In the genomic region with DNA sequence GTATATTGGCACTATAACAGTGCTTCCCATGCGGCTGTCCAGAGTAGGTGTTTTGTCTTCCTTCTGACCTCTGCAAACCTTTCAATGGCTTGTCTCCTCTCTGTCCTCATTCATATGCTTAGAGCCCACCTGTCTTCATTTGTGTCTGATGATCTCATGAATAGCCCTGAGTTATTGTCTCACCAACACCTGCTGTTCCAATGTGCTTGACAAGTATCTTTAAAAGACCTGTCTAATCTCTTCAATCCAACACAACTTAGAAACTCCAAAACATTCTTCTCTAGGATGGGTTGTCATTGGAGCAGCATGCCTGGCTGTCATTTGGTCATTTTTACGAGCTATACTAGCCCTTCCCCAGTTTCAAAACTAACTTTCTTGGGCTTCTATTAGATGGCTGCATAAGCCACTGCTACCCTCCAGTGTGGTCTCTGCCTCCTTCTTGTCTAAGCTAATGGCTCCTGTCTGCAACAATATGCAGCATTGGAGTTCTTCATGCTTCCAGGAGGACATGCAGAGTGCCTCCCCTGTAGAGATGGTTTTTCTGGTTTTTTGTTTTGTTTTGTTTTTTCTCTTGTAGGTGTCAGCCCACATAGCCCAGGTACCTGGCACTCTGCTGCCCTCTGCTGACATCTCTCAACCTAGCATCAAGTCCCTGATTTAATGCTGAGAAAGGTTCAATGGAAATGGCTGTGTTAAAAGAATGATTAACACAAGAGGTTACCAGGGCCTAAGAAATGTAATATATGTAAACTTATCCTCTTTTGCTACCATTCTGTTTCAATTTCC, we compare ENCODE assay signal across 8 mouse cellular contexts.
DNase-seq lines count a peak whose midpoint lies in the region; ATAC-seq and TF ChIP-seq lines count a peak whose summit lies in the region.

No protein-coding gene starts in this region.

- WGBS in embryonic facial prominence, embryonic 10.5 days, result 75% methylated on average over 2 of the region's 2 CpGs
- 66% methylated on average over 2 of the region's 2 CpGs for WGBS in lung, adult 2 months

- TF ChIP-seq POLR2A in testis, adult 2 months (IDR thresholded peaks at IDR 0.05; ENCODE audit: control insufficient read depth, low read depth, low read length), result no peak
- no peak for TF ChIP-seq POLR2A in lung, adult 2 months (IDR thresholded peaks at IDR 0.05; ENCODE audit: borderline replicate concordance, extremely low read depth, low read depth, low read length)

- H3K9me3 ChIP-seq in embryonic facial prominence, embryonic 10.5 days, result no peaks in the 10 kb centered on the region

- no peak overlapping the region for H3K27ac ChIP-seq in testis, adult 2 months (ENCODE audit: control insufficient read depth, insufficient read depth, low read depth, low read length)
- H3K27ac ChIP-seq in embryonic facial prominence, embryonic 10.5 days (replicated peaks), result no peak overlapping the region

- no peak overlapping the region for H3K4me3 ChIP-seq in testis, adult 2 months (ENCODE audit: control insufficient read depth, low read depth, low read length)
- no peak overlapping the region for H3K4me3 ChIP-seq in embryonic facial prominence, embryonic 10.5 days
- H3K4me3 ChIP-seq in lung, adult 2 months (replicated peaks; ENCODE audit: extremely low read depth, low read depth, low read length), result no peak overlapping the region

- ATAC-seq in neutrophil, adult 5-6 weeks (ENCODE audit: extremely low read depth, insufficient number of reproducible peaks, low FRiP score, poor library complexity, severe bottlenecking), result peak; percentile 61
- ATAC-seq in erythroblast, adult 5-6 weeks (replicated peaks; ENCODE audit: low FRiP score, poor library complexity, severe bottlenecking), result no peak

- no peak for DNase-seq in testis, postnatal 14 days (ENCODE audit: low spot score)
- peak; percentile 64 for DNase-seq in adrenal gland, postnatal 14 days
- DNase-seq in embryonic facial prominence, embryonic 10.5 days (ENCODE audit: low spot score), result peak; percentile 61
- DNase-seq in kidney, adult 8-10 months, result peak; percentile 41 to 76
- DNase-seq in lung, adult 2 months, result peak; percentile 60

- no peaks in the 10 kb centered on the region for H3K4me1 ChIP-seq in testis, adult 2 months (ENCODE audit: control insufficient read depth, insufficient read depth, low read length)
- H3K4me1 ChIP-seq in embryonic facial prominence, embryonic 10.5 days, result peaks cover 9% of the 10 kb centered on the region
- H3K4me1 ChIP-seq in lung, adult 2 months (ENCODE audit: control insufficient read depth, insufficient read depth, low read length), result peaks cover 2% of the 10 kb centered on the region; the same call in 1 of the 2 replicates

- TF ChIP-seq CTCF in testis, adult 2 months (IDR thresholded peaks at IDR 0.05; ENCODE audit: control insufficient read depth, insufficient read depth, insufficient replicate concordance, low read depth, low read length), result peak; percentile 35; the same call in 1 of the 2 replicates
- TF ChIP-seq CTCF in lung, adult 2 months (IDR thresholded peaks at IDR 0.05; ENCODE audit: insufficient read depth, low read length), result peak; percentile 79

- H3K36me3 ChIP-seq in testis, adult 2 months (ENCODE audit: control insufficient read depth, insufficient read depth, low read length), result no peaks in the 10 kb centered on the region
- no peaks in the 10 kb centered on the region for H3K36me3 ChIP-seq in embryonic facial prominence, embryonic 10.5 days (replicated peaks)

- H3K27me3 ChIP-seq in testis, adult 2 months (ENCODE audit: control insufficient read depth, insufficient read depth, low read length), result no peaks in the 10 kb centered on the region
- no peaks in the 10 kb centered on the region for H3K27me3 ChIP-seq in embryonic facial prominence, embryonic 10.5 days (replicated peaks; ENCODE audit: low read depth, poor library complexity, severe bottlenecking)
